Mouse (Mus musculus): ENCODE results near the gene Gm20388.

GRCm38 (mm10) chr8:123491280-123492075 lies 3580.8 kb downstream of the Gm20388 start:
- TF ChIP-seq POLR2A (IDR thresholded peaks at IDR 0.05; ENCODE audit: low read depth, low read length): no peak
- TF ChIP-seq CTCF (conservative IDR thresholded peaks at IDR 0.05; ENCODE audit: insufficient read depth, insufficient read length, low read depth, low read length): no peak

Data from kidney, adult 2 months (tissue).